Mouse (Mus musculus) R1 (cell line): ENCODE data around the gene 4931428F04Rik.

Experiments
- DNase-seq: peaks from one replicate; pipeline ENCODE4 v3.0.0-alpha.2; 2018; ENCODE audit warnings: low read depth, low spot score

Gene 4931428F04Rik

GRCm38 (mm10) chr8:105289805-105290460, at the start of gene 4931428F04Rik:
Gene 4931428F04Rik (minus strand): TSS chr8:105289864.
- DNase-seq = peak; percentile 85

GRCm38 (mm10) chr8:105338992-105339391, 49.3 kb upstream of the 4931428F04Rik start:
- no peak for DNase-seq

- DNase-seq = peak; percentile 84
These were observed 46.9 kb upstream of the 4931428F04Rik start for GRCm38 (mm10) chr8:105336373-105337130.

GRCm38 (mm10) chr8:105332523-105332922, 42.9 kb upstream of the 4931428F04Rik start:
- no peak for DNase-seq

- DNase-seq = no peak
These were observed 42.3 kb upstream of the 4931428F04Rik start for GRCm38 (mm10) chr8:105331931-105332330.

- DNase-seq = no peak
These were observed 41.8 kb upstream of the 4931428F04Rik start for GRCm38 (mm10) chr8:105331469-105331868.

- no peak for DNase-seq
These were observed 40.7 kb upstream of the 4931428F04Rik start for GRCm38 (mm10) chr8:105330325-105330724.

- no peak for DNase-seq
These were observed 37.3 kb upstream of the 4931428F04Rik start for GRCm38 (mm10) chr8:105326968-105327367.

GRCm38 (mm10) chr8:105326141-105326672, 36.5 kb upstream of the 4931428F04Rik start, which contains the start of the genes Lrrc29 and Tmem208:
Gene Lrrc29 (minus strand): TSS chr8:105326278.
Gene Tmem208 (plus strand): TSS chr8:105326354.
- DNase-seq = peak; percentile 99

GRCm38 (mm10) chr8:105325641-105326093, 36.0 kb upstream of the 4931428F04Rik start:
- no peak for DNase-seq

- no peak for DNase-seq
These were observed 33.5 kb upstream of the 4931428F04Rik start for GRCm38 (mm10) chr8:105323183-105323582.

GRCm38 (mm10) chr8:105318662-105319190, 29.1 kb upstream of the 4931428F04Rik start:
- DNase-seq = no peak

GRCm38 (mm10) chr8:105317941-105318340, 28.3 kb upstream of the 4931428F04Rik start:
- no peak for DNase-seq

GRCm38 (mm10) chr8:105315073-105315769, 25.6 kb upstream of the 4931428F04Rik start:
- no peak for DNase-seq

- DNase-seq = no peak
These were observed 24.1 kb upstream of the 4931428F04Rik start for GRCm38 (mm10) chr8:105313622-105314402.

- DNase-seq = no peak
These were observed 23.3 kb upstream of the 4931428F04Rik start for GRCm38 (mm10) chr8:105312891-105313481.

GRCm38 (mm10) chr8:105311718-105312117, 22.1 kb upstream of the 4931428F04Rik start:
- DNase-seq = no peak

- DNase-seq = no peak
These were observed 20.5 kb upstream of the 4931428F04Rik start for GRCm38 (mm10) chr8:105310118-105310517.

GRCm38 (mm10) chr8:105309142-105309847, 19.6 kb upstream of the 4931428F04Rik start:
- no peak for DNase-seq

- DNase-seq = no peak
These were observed 18.8 kb upstream of the 4931428F04Rik start for GRCm38 (mm10) chr8:105308428-105308827.
